Mouse (Mus musculus): ENCODE results near the gene Slc17a7.
"Not testable (repeated sequence)": the region's sequence is repeated elsewhere in the genome, so short reads cannot be mapped to it uniquely, and the experiment has no call there.

Slc17a7 gene

DNA sequence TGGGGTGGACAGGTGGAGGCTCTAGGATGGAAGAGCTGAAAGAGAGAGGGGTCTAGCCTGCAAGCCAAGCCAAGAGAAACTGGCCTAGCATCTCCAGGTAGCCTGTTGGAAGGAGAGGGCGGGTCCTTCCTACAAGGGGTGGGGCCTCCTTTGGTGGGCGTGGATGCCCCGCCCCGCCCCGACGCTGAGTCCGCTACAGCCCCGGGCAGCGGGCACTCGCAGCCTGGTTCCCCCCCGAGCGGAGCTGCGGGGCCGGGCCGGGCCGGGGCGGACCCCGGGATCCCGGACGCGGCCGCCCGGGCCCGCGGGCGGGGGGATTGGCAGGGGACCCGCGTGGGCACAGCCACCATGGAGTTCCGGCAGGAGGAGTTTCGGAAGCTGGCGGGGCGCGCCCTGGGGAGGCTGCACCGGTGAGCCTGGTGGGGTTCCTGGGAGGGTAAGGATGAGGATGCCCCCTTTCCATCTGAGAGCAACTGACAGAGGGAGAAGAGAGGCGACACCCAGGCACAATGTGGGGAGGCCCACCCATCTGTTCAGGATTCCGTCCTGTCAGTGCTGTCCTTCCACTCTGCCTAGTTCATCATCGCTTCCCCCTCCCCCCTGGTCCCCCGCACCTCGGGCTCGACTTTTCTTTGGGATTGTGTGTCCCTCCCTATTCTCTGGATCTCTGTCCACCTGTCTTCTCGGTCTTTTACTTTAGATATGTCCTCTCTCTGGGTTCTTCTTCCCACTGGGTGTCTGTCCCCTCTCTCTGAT, at the start of gene Slc17a7:
TSS of gene Slc17a7 (plus strand) at position 215 of the 756 bp plus-strand sequence.
- DNase-seq (ENCODE audit: low spot score in 2 of 2): no peak

- no peak for DNase-seq (ENCODE audit: low spot score in 2 of 2)
Measured at GRCm38 (mm10) chr7:45117566-45117965, 46.2 kb upstream of the Slc17a7 start.

DNA sequence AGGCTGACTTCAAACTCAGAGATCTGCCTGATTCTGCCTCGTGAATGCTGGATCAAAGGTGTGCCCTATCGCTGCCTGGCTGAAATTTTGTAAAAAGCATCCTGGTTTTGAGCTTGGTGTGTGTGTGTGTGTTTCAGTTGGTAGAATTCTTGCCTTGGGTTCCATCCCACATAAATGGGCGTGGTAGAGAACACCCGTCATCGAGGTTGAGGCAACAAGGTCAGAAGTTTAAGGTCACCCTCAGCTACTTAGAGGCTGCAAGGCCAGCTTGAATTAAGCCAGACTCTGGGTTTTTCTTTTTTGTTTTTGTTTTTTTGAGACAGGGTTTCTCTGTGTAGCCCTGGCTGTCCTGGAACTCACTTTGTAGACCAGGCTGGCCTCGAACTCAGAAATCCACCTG, 45.4 kb upstream of the Slc17a7 start:
- no peak for DNase-seq (ENCODE audit: low spot score in 2 of 2)

- no peak for DNase-seq (ENCODE audit: low spot score in 2 of 2)
Measured at GRCm38 (mm10) chr7:45119780-45120709, 43.7 kb upstream of the Slc17a7 start.

GRCm38 (mm10) chr7:45121404-45121803, 42.3 kb upstream of the Slc17a7 start:
- DNase-seq (ENCODE audit: low spot score in 2 of 2): no peak

- DNase-seq (ENCODE audit: low spot score in 2 of 2): no peak
Measured at GRCm38 (mm10) chr7:45121966-45122365, 41.8 kb upstream of the Slc17a7 start.

- DNase-seq (ENCODE audit: low spot score in 2 of 2): no peak
Measured at GRCm38 (mm10) chr7:45122561-45123185, 41.1 kb upstream of the Slc17a7 start.

DNA sequence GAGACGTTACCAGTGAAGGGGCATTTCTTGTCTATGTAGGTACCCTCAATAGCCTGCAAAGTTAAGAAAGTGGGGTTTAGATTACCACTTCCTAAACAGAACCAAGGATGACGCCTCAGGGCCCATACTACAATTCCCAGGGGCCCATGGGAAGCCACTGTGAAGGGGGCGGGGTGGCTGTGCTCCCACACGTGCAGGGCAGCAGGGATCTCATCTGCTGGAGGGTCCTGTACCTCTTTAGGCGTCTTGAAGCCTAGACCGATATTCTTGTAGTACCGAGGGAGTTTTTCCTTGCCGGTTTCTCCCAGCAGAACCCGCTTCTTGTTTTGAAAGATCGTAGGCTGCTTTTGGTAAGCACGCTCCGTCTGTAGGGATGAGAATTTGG, 40.6 kb upstream of the Slc17a7 start:
- no peak for DNase-seq (ENCODE audit: low spot score in 2 of 2)

GRCm38 (mm10) chr7:45124224-45125143, 39.3 kb upstream of the Slc17a7 start, which contains the start of gene Rps11:
TSS of gene Rps11 (minus strand) at chr7:45124439.
- peak; percentile 98 for DNase-seq (ENCODE audit: low spot score in 2 of 2)

GRCm38 (mm10) chr7:45125144-45125600, 38.6 kb upstream of the Slc17a7 start:
- no peak for DNase-seq (ENCODE audit: low spot score in 2 of 2)

DNA sequence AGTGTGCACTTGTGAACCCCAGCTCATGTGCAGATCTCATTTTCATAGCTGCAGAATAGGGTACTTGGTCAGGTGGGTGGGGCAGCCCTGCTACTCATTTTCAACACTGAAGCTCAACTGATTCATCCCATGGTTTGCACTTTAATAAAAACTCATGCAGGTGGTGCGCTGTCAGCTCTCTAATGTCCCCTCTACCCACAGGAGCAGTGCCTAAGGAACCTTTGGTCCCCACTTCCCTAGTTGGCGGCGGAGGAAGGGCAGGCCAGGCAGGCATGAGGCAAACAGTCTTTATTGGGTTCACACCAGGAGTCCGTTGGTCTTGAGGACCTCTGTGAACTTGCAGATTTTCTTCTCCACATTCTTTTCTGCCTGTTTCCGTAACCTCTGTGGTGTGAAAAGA, 38.1 kb upstream of the Slc17a7 start:
- not testable (repeated sequence) for DNase-seq (ENCODE audit: low spot score in 2 of 2)

- no peak for DNase-seq (ENCODE audit: low spot score in 2 of 2)
Measured at GRCm38 (mm10) chr7:45126147-45126843, 37.5 kb upstream of the Slc17a7 start.

GRCm38 (mm10) chr7:45126844-45127699, 36.7 kb upstream of the Slc17a7 start:
- DNase-seq (ENCODE audit: low spot score in 2 of 2): no peak

DNA sequence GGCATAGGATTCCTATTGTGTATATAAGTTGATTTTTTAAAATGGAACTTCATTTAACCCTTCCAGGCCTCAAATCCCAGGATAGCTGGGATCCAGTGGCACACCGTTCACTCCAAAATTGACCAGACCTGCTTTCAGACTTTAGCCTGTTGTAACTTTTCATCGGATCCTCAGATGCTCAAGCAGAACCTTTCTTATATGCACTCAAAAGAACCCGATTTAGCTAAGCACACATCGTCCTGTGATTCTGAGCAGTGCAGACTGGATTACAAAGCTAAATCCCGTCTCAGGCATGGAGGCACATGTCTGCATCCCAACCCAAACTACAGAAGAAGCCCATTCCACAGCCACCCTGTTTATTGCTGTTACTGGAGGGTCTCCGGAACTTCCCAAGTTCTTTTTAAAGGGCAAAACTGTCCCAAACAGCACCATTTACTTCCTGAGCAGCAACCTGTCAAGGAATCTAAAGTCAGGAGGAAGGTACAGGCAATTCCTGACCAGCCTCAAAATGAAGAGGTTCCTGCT, 36.0 kb upstream of the Slc17a7 start:
- no peak for DNase-seq (ENCODE audit: low spot score in 2 of 2)

GRCm38 (mm10) chr7:45128624-45129246, 35.0 kb upstream of the Slc17a7 start, which contains the start of gene Rpl13a:
TSS of gene Rpl13a (minus strand) at chr7:45128761.
- DNase-seq (ENCODE audit: low spot score in 2 of 2): peak; percentile 99

GRCm38 (mm10) chr7:45129318-45129717, 34.4 kb upstream of the Slc17a7 start:
- DNase-seq (ENCODE audit: low spot score in 2 of 2): no peak

GRCm38 (mm10) chr7:45129776-45130512, 33.8 kb upstream of the Slc17a7 start:
- no peak for DNase-seq (ENCODE audit: low spot score in 2 of 2)

- no peak for DNase-seq (ENCODE audit: low spot score in 2 of 2)
Measured at GRCm38 (mm10) chr7:45131850-45132249, 31.9 kb upstream of the Slc17a7 start.
